Mouse (Mus musculus): ENCODE results near the gene 4930402H24Rik.

4930402H24Rik gene

DNA sequence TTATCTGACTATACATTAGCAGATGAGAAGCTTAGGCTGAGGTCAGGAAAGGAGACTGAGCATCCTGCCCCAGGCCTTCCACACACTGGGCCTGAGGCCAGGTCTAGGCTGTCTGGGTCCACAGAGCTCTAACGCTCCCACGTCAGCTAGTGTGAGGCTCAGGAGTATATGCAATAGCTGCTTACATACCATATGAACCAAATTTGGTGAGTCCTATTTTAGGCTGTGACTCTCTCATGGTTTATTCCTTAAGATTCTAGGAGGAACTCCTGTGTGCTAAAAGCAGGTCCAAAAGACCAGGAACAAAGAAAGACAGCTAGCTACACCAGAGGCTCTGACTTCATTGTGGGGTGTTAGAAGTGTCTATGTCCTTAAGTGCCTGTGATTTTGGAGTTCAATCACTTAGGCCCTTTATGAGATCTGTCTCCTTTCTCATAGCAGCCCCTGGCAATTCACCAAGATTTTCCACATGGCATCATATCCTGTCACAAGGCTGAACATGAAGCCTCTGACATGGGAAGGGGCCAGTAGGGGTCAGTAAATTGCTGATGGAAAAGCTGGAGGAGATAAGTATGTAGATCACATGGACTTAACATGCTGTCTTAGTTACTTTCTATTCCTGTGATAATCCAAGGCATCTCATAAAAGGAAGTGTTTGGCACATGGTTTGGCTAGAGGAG is 177.2 kb downstream of the 4930402H24Rik start:
- no peak for DNase-seq

DNA sequence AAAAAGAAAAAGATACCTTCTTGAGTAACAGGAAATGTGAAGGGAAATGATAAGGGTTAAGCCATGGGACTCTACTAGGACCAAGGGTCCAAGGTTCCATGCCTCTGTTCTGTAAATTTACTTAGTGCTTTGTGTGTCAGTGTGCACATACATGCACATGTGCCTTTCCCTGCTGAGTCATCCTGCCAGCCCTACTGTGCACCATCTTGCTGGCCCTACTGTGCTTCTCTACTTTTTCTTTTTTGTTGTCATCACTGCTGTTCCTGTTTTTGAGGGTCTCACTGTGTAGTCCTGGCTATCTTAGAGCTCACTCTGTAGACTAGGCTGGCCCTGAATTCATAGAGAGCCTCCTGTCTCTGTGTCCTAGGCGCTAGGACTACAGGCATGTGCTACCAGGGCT is 178.5 kb downstream of the 4930402H24Rik start:
- no peak for DNase-seq

GRCm38 (mm10) chr2:130724369-130724768 is 181.8 kb downstream of the 4930402H24Rik start:
- no peak for DNase-seq

GRCm38 (mm10) chr2:130717951-130718350 is 188.3 kb downstream of the 4930402H24Rik start:
- DNase-seq = no peak

- no peak for DNase-seq
Observed at GRCm38 (mm10) chr2:130707057-130707456, 199.1 kb downstream of the 4930402H24Rik start.

- DNase-seq = no peak
Observed at GRCm38 (mm10) chr2:130706602-130707001, 199.6 kb downstream of the 4930402H24Rik start.

DNA sequence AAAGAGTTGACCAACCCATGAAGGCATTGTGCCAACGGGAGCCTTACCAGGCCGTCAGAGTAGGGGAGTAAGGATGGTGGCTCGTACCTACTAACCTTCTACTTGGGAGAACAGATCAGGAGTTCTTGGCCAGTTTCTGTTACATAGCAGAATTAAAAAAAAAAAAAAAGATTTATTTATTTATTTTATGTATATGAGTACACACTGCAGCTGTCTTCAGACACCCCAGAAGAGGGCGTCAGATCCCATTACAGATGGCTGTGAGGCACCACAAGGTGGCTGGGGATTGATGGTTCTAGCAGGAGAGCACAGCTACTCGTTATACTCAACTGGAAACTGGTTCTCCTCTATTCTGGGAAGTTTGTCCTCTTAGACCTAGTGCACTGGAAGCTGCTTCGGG is 201.0 kb downstream of the 4930402H24Rik start:
- DNase-seq = no peak

DNA sequence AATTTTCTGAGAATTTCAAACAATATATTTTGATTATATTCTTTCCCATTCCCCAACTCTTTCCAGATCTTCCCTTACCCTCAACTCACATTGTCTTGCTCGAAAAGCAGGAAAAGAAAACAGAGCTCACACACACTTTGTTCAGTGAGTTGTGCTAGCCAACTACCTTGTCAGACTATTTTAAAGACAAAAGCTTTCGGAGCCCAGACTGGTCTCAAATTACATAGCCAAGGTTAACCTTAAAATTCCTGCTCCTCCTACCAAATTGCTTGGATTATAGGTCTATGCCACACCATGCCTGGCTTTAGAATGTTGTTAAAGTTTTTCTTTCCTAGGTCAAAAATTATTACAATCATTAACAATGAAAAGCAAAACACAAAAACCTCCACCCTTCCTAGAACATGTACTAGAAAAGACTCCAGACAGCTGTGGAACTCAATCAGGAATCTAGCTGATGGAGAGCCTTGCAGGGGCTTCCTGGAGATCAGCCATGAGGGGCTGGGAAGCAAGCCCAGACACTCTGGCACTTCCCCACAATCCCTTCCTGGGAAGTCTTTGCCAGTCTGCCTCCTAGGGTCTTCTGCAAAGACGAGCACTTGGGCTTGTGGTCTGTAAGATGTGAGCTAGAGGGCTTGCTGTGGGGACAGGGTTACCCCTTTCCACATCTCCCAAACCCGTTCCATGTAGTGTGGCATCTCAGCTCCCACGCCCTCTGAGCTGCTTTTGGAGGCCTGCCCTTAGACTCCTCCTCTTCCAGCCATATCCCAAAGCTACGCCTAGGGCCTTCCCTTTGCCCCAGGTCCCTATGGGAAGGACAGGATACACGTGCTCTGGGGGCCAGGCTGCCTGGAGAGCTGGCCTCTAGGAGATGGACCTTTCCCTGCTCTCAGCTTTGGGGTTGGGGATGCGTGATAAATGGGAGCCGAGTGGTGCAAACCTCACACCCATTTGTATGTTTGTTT is 201.9 kb downstream of the 4930402H24Rik start:
- DNase-seq = no peak

DNA sequence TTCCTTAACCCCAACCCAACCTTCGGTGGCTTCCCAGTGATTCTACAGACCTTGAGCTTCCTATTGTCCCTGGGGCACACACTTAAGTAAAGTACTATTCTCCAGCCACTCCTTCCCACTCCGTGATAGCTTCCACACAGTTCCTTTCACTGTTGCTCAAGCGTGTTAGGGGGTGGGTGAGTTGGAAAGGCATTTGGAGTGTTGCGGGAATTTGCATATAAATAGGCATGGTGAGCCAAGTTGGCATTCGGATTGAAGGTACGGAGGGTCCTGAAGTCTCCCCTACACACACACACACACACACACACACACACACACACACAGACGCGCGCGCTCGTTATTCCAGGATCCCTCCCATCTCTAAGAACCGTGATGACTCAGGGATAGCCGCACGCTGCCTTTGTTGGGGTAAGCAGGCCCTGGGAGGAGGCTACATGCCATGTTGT is 208.4 kb downstream of the 4930402H24Rik start:
- no peak for DNase-seq

DNA sequence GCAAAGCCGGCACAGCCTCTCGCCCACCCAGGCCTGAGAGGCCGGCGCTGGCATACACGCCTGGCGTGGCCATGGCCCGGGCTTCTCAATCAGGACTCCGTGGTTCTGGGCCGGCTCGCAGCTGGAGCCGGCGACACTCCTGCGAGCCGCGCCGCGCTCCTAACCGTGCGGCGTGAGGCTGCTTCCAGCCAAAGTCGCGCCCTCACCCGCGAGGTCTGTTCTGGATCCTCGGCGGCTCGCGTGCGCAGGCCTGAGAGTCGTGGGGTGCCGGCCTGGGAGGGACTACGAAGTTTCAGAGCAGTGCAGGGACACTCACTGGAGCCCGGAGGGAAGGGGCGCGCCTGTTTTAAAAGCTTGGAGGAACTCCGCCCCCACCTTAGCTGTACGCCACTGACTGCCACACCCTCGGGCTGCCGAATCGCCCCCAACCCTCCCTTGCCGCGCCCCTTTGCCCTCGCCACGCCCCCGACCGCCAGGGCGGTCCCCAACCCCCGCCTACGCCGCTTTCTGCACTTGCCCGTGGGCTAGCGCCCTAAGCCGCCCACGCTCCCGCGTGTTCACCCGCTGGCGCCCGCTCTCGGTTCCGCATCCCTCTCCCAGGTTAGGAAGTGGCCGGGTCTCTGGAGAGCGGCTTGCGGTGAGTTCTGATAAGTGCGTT is 208.9 kb downstream of the 4930402H24Rik start, which contains the start of gene Slc4a11:
Slc4a11 (minus strand) TSS at position 367 of the 658 bp plus-strand sequence.
- peak; percentile 73 for DNase-seq

DNA sequence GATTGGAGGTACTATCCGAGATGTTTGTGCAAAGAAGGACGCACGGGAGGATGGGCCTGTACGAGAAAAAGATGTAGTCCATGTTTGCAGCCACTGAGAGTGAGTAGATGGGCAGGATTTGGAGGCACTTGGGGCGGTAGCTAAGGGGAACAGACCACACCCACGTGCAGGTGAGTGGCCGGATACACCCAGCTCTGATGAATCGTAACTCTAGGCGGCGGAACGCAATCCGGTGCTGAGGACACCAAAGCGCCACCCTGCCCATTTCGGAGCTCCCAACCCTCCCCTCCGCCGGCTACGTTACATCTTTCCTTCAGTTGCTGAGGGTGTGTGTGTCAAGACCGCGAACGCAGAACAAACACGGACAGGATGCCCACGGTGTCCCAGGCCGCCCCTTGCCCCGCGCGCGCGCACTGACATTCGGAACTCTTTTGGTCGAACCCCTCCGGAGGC is 209.5 kb downstream of the 4930402H24Rik start:
- DNase-seq = no peak

GRCm38 (mm10) chr2:130693563-130693962 is 212.6 kb downstream of the 4930402H24Rik start:
- DNase-seq = no peak

- DNase-seq = no peak
Observed at GRCm38 (mm10) chr2:130689011-130689410, 217.2 kb downstream of the 4930402H24Rik start.

- no peak for DNase-seq
Observed at GRCm38 (mm10) chr2:130685426-130685825, 220.8 kb downstream of the 4930402H24Rik start.

- DNase-seq = no peak
Observed at GRCm38 (mm10) chr2:130681531-130681930, 224.7 kb downstream of the 4930402H24Rik start.

GRCm38 (mm10) chr2:130679899-130680298 is 226.3 kb downstream of the 4930402H24Rik start:
- no peak for DNase-seq

GRCm38 (mm10) chr2:130679154-130679553 is 227.1 kb downstream of the 4930402H24Rik start:
- no peak for DNase-seq

DNA sequence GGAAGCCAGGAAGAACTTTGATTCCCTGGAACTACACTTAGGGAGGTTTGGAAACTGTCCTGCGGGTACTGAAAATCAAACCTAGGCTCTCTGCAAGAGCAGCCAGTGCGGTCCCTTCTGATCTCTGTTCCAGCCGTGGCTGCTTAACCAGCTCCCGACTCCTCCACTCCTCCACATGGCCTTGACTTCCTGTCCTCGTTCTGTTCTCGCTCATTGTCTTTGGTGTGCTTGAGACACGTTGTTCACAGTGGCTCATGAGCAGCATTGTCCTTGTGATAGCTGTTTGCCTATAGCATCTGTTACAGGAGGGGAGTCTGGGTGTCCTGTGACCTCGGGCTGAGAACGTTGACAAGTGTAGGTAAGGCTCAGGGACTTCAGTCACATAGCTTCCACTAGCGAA is 229.0 kb downstream of the 4930402H24Rik start:
- DNase-seq = no peak

- DNase-seq = peak; percentile 92
Observed at GRCm38 (mm10) chr2:130667559-130667958, 238.6 kb downstream of the 4930402H24Rik start, which contains the start of gene Itpa. Gene Itpa, plus strand, starts transcription at chr2:130667610.

DNA sequence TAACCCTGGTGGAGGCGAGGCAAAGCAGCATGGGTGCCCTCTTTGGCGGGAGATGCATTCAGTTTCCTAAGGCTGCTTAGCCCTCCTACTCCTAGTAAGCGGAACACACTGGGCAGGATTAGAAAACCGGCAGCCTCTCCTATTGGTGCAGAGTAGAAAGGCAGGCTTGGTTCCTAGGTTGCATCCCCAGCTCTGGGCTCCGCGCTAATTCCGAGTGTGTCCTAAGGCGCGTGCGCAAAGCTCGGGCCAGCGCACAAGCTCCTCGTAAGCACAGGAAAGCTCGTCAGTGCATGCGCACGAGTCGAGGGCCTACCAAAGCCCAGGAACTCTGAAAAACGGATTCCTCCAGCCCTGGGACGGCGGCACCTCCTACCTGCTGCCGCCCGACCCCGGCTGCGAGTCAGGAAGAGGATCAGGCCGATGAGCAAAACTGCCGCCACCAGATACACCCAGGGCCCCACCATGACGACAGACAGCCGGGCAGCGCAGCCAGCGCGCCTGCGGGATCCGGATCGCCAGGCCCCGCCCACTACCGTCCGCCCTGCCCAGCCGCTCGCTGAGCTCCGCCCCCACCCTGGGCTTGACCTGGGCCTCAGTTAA is 242.0 kb downstream of the 4930402H24Rik start, which contains the start of gene Ddrgk1:
Ddrgk1 (minus strand) TSS at position 558 of the 600 bp plus-strand sequence.
- DNase-seq = peak; percentile 96

GRCm38 (mm10) chr2:130663342-130663741 is 242.9 kb downstream of the 4930402H24Rik start:
- DNase-seq = no peak

DNA sequence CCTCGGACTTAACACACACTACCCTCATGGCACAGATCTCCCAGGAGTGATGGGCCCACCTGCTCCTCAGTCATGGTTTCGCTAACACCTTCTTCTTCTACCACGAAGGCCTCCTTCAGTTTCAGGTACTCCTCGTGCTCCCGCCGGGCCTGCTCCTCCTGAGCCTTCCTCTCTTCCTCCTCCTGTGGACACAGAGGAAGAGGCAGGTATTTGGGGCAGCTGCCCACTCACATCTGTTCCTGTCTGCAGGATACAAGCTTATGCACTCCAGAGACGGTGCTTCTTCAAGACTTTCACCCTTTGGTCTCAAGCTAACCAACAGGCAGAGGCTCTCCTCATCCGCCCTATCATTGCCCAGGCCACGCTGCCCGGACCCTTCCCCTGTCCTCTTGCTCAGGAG is 247.7 kb downstream of the 4930402H24Rik start:
- DNase-seq = no peak
